ENCODE assay signal across 8 mouse cellular contexts in the genomic region with DNA sequence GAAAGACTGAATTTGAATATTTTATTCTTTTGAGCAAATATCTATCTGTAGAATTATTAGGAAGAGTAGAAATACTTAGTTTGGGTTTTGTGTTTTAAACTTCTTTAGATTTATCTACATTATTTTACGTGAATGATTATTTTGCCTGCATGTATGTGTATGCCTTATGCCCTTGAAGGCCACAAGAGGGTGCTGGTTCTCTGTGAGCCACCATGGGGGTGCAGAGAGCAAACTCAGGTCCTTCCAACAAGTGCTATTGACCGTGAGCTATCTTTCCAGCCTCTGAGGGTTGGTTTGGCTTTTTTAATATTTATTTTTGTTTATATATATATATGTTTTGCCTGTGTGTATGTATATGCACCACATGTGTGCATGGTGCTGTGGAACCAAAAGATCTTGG. TPM values are rescaled to one million over a fixed set of nuclear protein-coding genes. Genes with fewer than 3 reads are reported as not detected.
DNase-seq lines count a peak whose midpoint lies in the region; ATAC-seq and TF ChIP-seq lines count a peak whose summit lies in the region.

No protein-coding gene starts in this region.

- H3K9ac ChIP-seq in liver, adult 2 months (ENCODE audit: low read depth, low read length) = no peak overlapping the region
- H3K9ac ChIP-seq in liver, embryonic 12.5 days = no peak overlapping the region

- no peaks in the 10 kb centered on the region for H3K27me3 ChIP-seq in liver, adult 2 months (ENCODE audit: control insufficient read depth, insufficient read depth, low read length)
- H3K27me3 ChIP-seq in liver, embryonic 12.5 days (replicated peaks) = no peaks in the 10 kb centered on the region

- no peaks in the 10 kb centered on the region for H3K79me2 ChIP-seq in liver, adult 2 months (ENCODE audit: control insufficient read depth, insufficient read depth, low read length)

- peaks cover 65% of the 10 kb centered on the region for H3K36me3 ChIP-seq in liver, adult 2 months (ENCODE audit: control insufficient read depth, insufficient read depth, low read length)
- peaks cover 79% of the 10 kb centered on the region for H3K36me3 ChIP-seq in liver, embryonic 12.5 days

- no peak for ATAC-seq in cerebellum, adult (ENCODE audit: insufficient number of reproducible peaks, low FRiP score, low TSS enrichment)
- no peak for ATAC-seq in liver, embryonic 12.5 days
- peak; percentile 82 for ATAC-seq in common myeloid progenitor, adult 5-6 weeks (replicated peaks; ENCODE audit: low read depth, poor library complexity, severe bottlenecking)

- DNase-seq in cerebellum, adult 9-11 months = peak; percentile 11
- peak; percentile 34 for DNase-seq in liver, adult 2 months (ENCODE audit: extremely low read depth, low read depth, low spot score)
- peak; percentile 21 for DNase-seq in lung, postnatal 10 days
- no peak for DNase-seq in frontal cortex, postnatal 14 days (ENCODE audit: low spot score in 2 of 2)
- no peak for DNase-seq in urinary bladder, adult 2 months (ENCODE audit: low spot score)

- no peak overlapping the region for H3K4me2 ChIP-seq in liver, embryonic 12.5 days

- H3K4me3 ChIP-seq in liver, adult 2 months (ENCODE audit: insufficient read depth, low read depth, low read length) = no peak overlapping the region
- no peak overlapping the region for H3K4me3 ChIP-seq in liver, embryonic 12.5 days

- TF ChIP-seq CTCF in liver, adult 2 months (IDR thresholded peaks at IDR 0.05; ENCODE audit: low read depth, low read length) = peak; percentile 64; the same call in 1 of the 2 replicates

- H3K9me3 ChIP-seq in liver, embryonic 12.5 days (replicated peaks) = no peaks in the 10 kb centered on the region

- 71% methylated on average over 2 of the region's 2 CpGs for WGBS in liver, adult 2 months
- WGBS in liver, embryonic 12.5 days (ENCODE audit: insufficient replicate concordance) = 75% methylated on average over 2 of the region's 2 CpGs

- no peak for TF ChIP-seq POLR2A in liver, adult 2 months (IDR thresholded peaks at IDR 0.05; ENCODE audit: extremely low read depth, insufficient read depth, low read length)

- no peak overlapping the region for H3K27ac ChIP-seq in liver, adult 2 months (replicated peaks; ENCODE audit: insufficient read depth, low read depth, low read length)
- H3K27ac ChIP-seq in liver, embryonic 12.5 days = no peak overlapping the region

- no peaks in the 10 kb centered on the region for H3K4me1 ChIP-seq in liver, adult 2 months (ENCODE audit: control insufficient read depth, insufficient read depth, low read length)
- no peaks in the 10 kb centered on the region for H3K4me1 ChIP-seq in liver, embryonic 12.5 days

RNA-seq across cellular contexts. Expression of gene Dynlrb1, which starts 28.9 kb away (rescaled TPM):
- 104 and 124 TPM in 2 replicates for total RNA-seq in liver, adult 2 months (2014; rRNA removed)
- 141 and 163 TPM in 2 replicates for polyA plus RNA-seq in liver, adult 2 months (2012; rRNA removed)
- polyA plus RNA-seq in liver, embryonic 12.5 days (2016; fragmentation: Nextera tagmentation; extraction: Ambion mirVana) = 152 and 160 TPM in 2 replicates
- 233 and 253 TPM in 2 replicates for total RNA-seq in common myeloid progenitor, adult 5-6 weeks (2017)
- polyA plus RNA-seq in urinary bladder, adult 2 months (2012; rRNA removed) = 539 and 645 TPM in 2 replicates

Comparison
In these comparisons a context has a peak if more than half of its experiments do, and no peak if none do; other contexts are left out.
1. DNase-seq: peak in cerebellum, adult 9-11 months (single experiment), liver, adult 2 months (single experiment) and lung, postnatal 10 days (single experiment); none in frontal cortex, postnatal 14 days (0 of 2) and urinary bladder, adult 2 months (single experiment).